ENCODE assay signal across 8 mouse cellular contexts in genomic region chr10:59920810-59921681, GRCm38 (mm10). TPM values are rescaled to one million over a fixed set of nuclear protein-coding genes. Genes with fewer than 3 reads are reported as not detected.
DNase-seq lines count a peak whose midpoint lies in the region; ATAC-seq and TF ChIP-seq lines count a peak whose summit lies in the region.

No protein-coding gene starts in this region.

- no peaks in the 10 kb centered on the region for H3K36me3 ChIP-seq in C2C12 (ENCODE audit: control insufficient read depth, insufficient read depth)
- H3K36me3 ChIP-seq in embryonic facial prominence, embryonic 12.5 days = no peaks in the 10 kb centered on the region
- H3K36me3 ChIP-seq in heart, embryonic 11.5 days (ENCODE audit: control insufficient read depth, insufficient read depth, low read length) = no peaks in the 10 kb centered on the region
- H3K36me3 ChIP-seq in liver, embryonic 12.5 days = no peaks in the 10 kb centered on the region
- H3K36me3 ChIP-seq in myocyte (ENCODE audit: control insufficient read depth, insufficient read depth) = no peaks in the 10 kb centered on the region

- no peaks in the 10 kb centered on the region for H3K27me3 ChIP-seq in C2C12 (ENCODE audit: control insufficient read depth, insufficient read depth, insufficient read length)
- H3K27me3 ChIP-seq in embryonic facial prominence, embryonic 12.5 days = no peaks in the 10 kb centered on the region
- H3K27me3 ChIP-seq in heart, embryonic 11.5 days (ENCODE audit: control insufficient read depth, insufficient read depth, low read length) = no peaks in the 10 kb centered on the region
- H3K27me3 ChIP-seq in liver, embryonic 12.5 days (replicated peaks) = no peaks in the 10 kb centered on the region
- no peaks in the 10 kb centered on the region for H3K27me3 ChIP-seq in myocyte (ENCODE audit: control insufficient read depth, insufficient read depth, insufficient read length)

- peak; percentile 49 for TF ChIP-seq POLR2A in myocyte (IDR thresholded peaks at IDR 0.05; ENCODE audit: insufficient read length, low read depth)

- H3K4me3 ChIP-seq in C2C12 (ENCODE audit: insufficient read depth, poor library complexity, severe bottlenecking) (peak overlapping the region; percentile 15), myocyte (peak overlapping the region; percentile 5)
- H3K4me3 ChIP-seq in embryonic facial prominence, embryonic 12.5 days = peak overlapping the region; percentile 38
- peak overlapping the region; percentile 46 for H3K4me3 ChIP-seq in heart, embryonic 11.5 days (ENCODE audit: low read depth, low read length)
- peak overlapping the region; percentile 56 for H3K4me3 ChIP-seq in liver, embryonic 12.5 days

- ATAC-seq in embryonic facial prominence, embryonic 12.5 days (ENCODE audit: insufficient number of reproducible peaks, insufficient read depth, low FRiP score, low TSS enrichment) = no peak; the same call in 1 of the 2 replicates
- ATAC-seq in heart, embryonic 11.5 days (replicated peaks; ENCODE audit: insufficient number of reproducible peaks, low FRiP score, low TSS enrichment) = no peak
- peak; percentile 77 for ATAC-seq in liver, embryonic 12.5 days

- H3K4me1 ChIP-seq in embryonic facial prominence, embryonic 12.5 days = peaks cover 30% of the 10 kb centered on the region
- H3K4me1 ChIP-seq in heart, embryonic 11.5 days (ENCODE audit: control insufficient read depth, insufficient read depth, low read length) = peaks cover 30% of the 10 kb centered on the region
- H3K4me1 ChIP-seq in liver, embryonic 12.5 days = peaks cover 49% of the 10 kb centered on the region

- H3K79me2 ChIP-seq in C2C12 (ENCODE audit: control insufficient read depth, insufficient read depth) (no peaks in the 10 kb centered on the region), myocyte (ENCODE audit: control insufficient read depth, insufficient read depth) (no peaks in the 10 kb centered on the region)

- peak; percentile 85 for DNase-seq in adrenal gland, postnatal 10 days
- DNase-seq in kidney, adult 9 months = peak; percentile 80
- DNase-seq in thymus, adult 18-20 months = peak; percentile 44 to 58

- H3K9me3 ChIP-seq in embryonic facial prominence, embryonic 12.5 days = no peaks in the 10 kb centered on the region
- H3K9me3 ChIP-seq in heart, embryonic 11.5 days (replicated peaks; ENCODE audit: control insufficient read depth, low read length) = no peaks in the 10 kb centered on the region
- no peaks in the 10 kb centered on the region for H3K9me3 ChIP-seq in liver, embryonic 12.5 days (replicated peaks)

- TF ChIP-seq CTCF in C2C12 (IDR thresholded peaks at IDR 0.05; ENCODE audit: control insufficient read depth, insufficient read depth, insufficient read length) = no peak

- H3K79me3 ChIP-seq in C2C12 (ENCODE audit: low read depth) = no peaks in the 10 kb centered on the region

- peak overlapping the region; percentile 40; the same call in 1 of the 2 replicates for H3K9ac ChIP-seq in embryonic facial prominence, embryonic 12.5 days
- peak overlapping the region; percentile 71 for H3K9ac ChIP-seq in heart, embryonic 11.5 days (ENCODE audit: low read depth, low read length)
- H3K9ac ChIP-seq in liver, embryonic 12.5 days = peak overlapping the region; percentile 55

- 3% methylated on average over 33 of the region's 33 CpGs for WGBS in embryonic facial prominence, embryonic 12.5 days
- 6% methylated on average over 33 of the region's 33 CpGs for WGBS in heart, embryonic 11.5 days (ENCODE audit: insufficient replicate concordance)
- WGBS in liver, embryonic 12.5 days (ENCODE audit: insufficient replicate concordance) = 9% methylated on average over 33 of the region's 33 CpGs

- peak overlapping the region; percentile 88 for H3K27ac ChIP-seq in embryonic facial prominence, embryonic 12.5 days
- peak overlapping the region; percentile 68 for H3K27ac ChIP-seq in heart, embryonic 11.5 days (ENCODE audit: low read depth, low read length)
- peak overlapping the region; percentile 66 for H3K27ac ChIP-seq in liver, embryonic 12.5 days

- H3ac ChIP-seq in C2C12 (ENCODE audit: control insufficient read depth, insufficient read length, low read depth) (peak overlapping the region; percentile 16), myocyte (ENCODE audit: control insufficient read depth, insufficient read length) (peak overlapping the region; percentile 41)

- H3K4me2 ChIP-seq in embryonic facial prominence, embryonic 12.5 days (replicated peaks) = peak overlapping the region; percentile 76
- peak overlapping the region; percentile 85 for H3K4me2 ChIP-seq in heart, embryonic 11.5 days
- peak overlapping the region; percentile 85 for H3K4me2 ChIP-seq in liver, embryonic 12.5 days
- peak overlapping the region; percentile 88 for H3K4me2 ChIP-seq in myocyte (ENCODE audit: low read depth)

TF ChIP-seq in C2C12, 6 proteins besides CTCF, POLR2A, EP300 and RAD21:
- TF ChIP-seq USF1 (IDR thresholded peaks at IDR 0.05; ENCODE audit: low read depth) = peak; percentile 40
- TF ChIP-seq MAX (IDR thresholded peaks at IDR 0.05) = peak; percentile 75
- TF ChIP-seq FOSL1 (IDR thresholded peaks at IDR 0.05; ENCODE audit: insufficient read depth, low read length, poor library complexity, severe bottlenecking) = no peak

TF ChIP-seq in myocyte, 11 proteins besides CTCF, POLR2A, EP300 and RAD21:
- TF ChIP-seq MAX (IDR thresholded peaks at IDR 0.05; ENCODE audit: low read depth) = peak; percentile 14
- peak; percentile 64 for TF ChIP-seq POLR2AphosphoS2 (IDR thresholded peaks at IDR 0.05; ENCODE audit: insufficient read length, low read depth)
- TF ChIP-seq TCF3 (IDR thresholded peaks at IDR 0.05; ENCODE audit: insufficient read length, low read depth) = no peak
- TF ChIP-seq MYOD1 (IDR thresholded peaks at IDR 0.05; ENCODE audit: control insufficient read depth in 1 of 3, insufficient read length in 2 of 3, low read depth in 2 of 3) = peak in 1 of 3 experiments; percentile 57
- TF ChIP-seq REST (IDR thresholded peaks at IDR 0.05; ENCODE audit: insufficient read depth, insufficient read length) = no peak
- TF ChIP-seq USF1 (IDR thresholded peaks at IDR 0.05; ENCODE audit: low read depth) = peak; percentile 28
- no peak for TF ChIP-seq TCF12 (IDR thresholded peaks at IDR 0.05; ENCODE audit: insufficient read depth, poor library complexity, severe bottlenecking)
- TF ChIP-seq MYOG (IDR thresholded peaks at IDR 0.05; ENCODE audit: control insufficient read depth in 1 of 3, insufficient read depth in 1 of 3, insufficient read length in 2 of 3, low read depth in 2 of 3) = peak in 1 of 3 experiments; percentile 31
- TF ChIP-seq CEBPB (IDR thresholded peaks at IDR 0.05; ENCODE audit: insufficient read depth, poor library complexity, severe bottlenecking) = no peak
- no peak for TF ChIP-seq E2F4 (IDR thresholded peaks at IDR 0.05; ENCODE audit: insufficient read depth)
- no peak for TF ChIP-seq SRF (IDR thresholded peaks at IDR 0.05; ENCODE audit: control insufficient read depth, insufficient read length, low read depth)

RNA-seq across cellular contexts. Expression of gene Ddit4, which starts 30.6 kb away (rescaled TPM):
- polyA plus RNA-seq in C2C12 (2012; fragmentation: generic; extraction: Trizol) (62.7 TPM), myocyte (2012; fragmentation: generic; extraction: Trizol) (266 TPM)
- total RNA-seq in adrenal gland, postnatal 10 days (2021) = 100 to 1,000 TPM in 1 of 2 experiments, 10 to 100 TPM in 1; 46.2 to 129 TPM
- 81.2 and 92.3 TPM in 2 replicates for polyA plus RNA-seq in embryonic facial prominence, embryonic 12.5 days (2016; fragmentation: Nextera tagmentation; extraction: Ambion mirVana)
- polyA plus RNA-seq in heart, embryonic 11.5 days (2014; fragmentation: Nextera tagmentation; extraction: Ambion mirVana) = 1.9 and 3.4 TPM in 2 replicates
- polyA plus RNA-seq in liver, embryonic 12.5 days (2016; fragmentation: Nextera tagmentation; extraction: Ambion mirVana) = 5.4 and 6.9 TPM in 2 replicates

RNA-seq across cellular contexts. Expression of gene Dnajb12, which starts 41.7 kb away (rescaled TPM):
- polyA plus RNA-seq in C2C12 (2012; fragmentation: generic; extraction: Trizol) (25.8 TPM), myocyte (2012; fragmentation: generic; extraction: Trizol) (45.2 TPM)
- total RNA-seq in adrenal gland, postnatal 10 days (2021) = 10 to 100 TPM; 45.4 to 52.7 TPM
- polyA plus RNA-seq in embryonic facial prominence, embryonic 12.5 days (2016; fragmentation: Nextera tagmentation; extraction: Ambion mirVana) = 18.9 and 19.9 TPM in 2 replicates
- polyA plus RNA-seq in heart, embryonic 11.5 days (2014; fragmentation: Nextera tagmentation; extraction: Ambion mirVana) = 30.3 and 31.3 TPM in 2 replicates
- polyA plus RNA-seq in liver, embryonic 12.5 days (2016; fragmentation: Nextera tagmentation; extraction: Ambion mirVana) = 18.0 and 18.7 TPM in 2 replicates

Comparison
In these comparisons a context has a peak if more than half of its experiments do, and no peak if none do; other contexts are left out.
1. H3K4me3 ChIP-seq: peak in every context shown above with its lines; median percentile 56 in liver, embryonic 12.5 days; 46 in heart, embryonic 11.5 days; 38 in embryonic facial prominence, embryonic 12.5 days; 15 in C2C12; 5 in myocyte.